Mouse (Mus musculus) NIH3T3 (cell line): ENCODE results near the gene Xcr1.
A peak's percentile ranks its signal among the peaks of the same experiment; 100 is the strongest.

ENCODE experiments used
- DNase-seq: peaks from one replicate; pipeline ENCODE4 v3.0.0-alpha.2; 2012; ENCODE audit warnings: low read depth

The Xcr1 gene

DNA sequence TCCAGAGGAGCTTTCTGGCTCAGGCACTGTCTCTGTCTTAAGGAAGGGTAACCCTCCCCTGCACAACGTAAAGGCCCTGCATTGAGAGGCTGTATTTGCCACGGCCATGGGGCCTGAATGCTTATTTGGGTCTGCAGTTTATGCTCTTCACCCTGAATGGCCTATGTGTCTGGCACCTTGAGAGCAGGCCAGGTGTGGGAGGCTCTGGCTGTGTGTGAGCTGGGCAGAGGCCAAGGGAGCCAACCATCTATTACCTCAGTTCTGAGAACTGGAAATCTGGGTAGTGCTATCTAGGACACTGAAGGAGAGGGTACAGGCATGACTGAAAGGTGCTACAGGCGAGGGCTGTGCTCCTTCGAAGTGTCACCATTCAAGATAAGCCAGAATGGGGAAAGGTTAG, 47.0 kb downstream of the Xcr1 start:
- no peak for DNase-seq

- DNase-seq, result no peak
These were observed 47.5 kb downstream of the Xcr1 start for GRCm38 (mm10) chr9:123814326-123814725.

DNA sequence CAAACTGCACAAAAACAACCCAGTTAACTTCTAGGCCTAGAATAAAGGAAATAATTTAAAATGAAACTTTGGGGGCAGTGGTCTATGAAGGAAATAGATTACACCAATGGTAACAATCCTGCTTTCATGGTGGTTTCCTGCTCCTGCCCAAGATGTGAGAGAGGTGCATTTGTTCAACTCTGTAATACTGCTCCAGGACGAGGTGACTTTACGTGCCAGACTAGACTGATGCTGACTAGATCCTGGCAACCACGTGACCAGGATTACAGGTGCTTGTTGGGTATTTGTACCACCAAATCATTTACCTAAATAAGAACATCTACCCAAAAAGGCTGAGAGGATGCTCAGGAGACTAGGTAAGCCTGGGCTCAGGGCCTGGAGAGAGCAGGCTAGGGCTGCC, 50.0 kb downstream of the Xcr1 start:
- no peak for DNase-seq

DNA sequence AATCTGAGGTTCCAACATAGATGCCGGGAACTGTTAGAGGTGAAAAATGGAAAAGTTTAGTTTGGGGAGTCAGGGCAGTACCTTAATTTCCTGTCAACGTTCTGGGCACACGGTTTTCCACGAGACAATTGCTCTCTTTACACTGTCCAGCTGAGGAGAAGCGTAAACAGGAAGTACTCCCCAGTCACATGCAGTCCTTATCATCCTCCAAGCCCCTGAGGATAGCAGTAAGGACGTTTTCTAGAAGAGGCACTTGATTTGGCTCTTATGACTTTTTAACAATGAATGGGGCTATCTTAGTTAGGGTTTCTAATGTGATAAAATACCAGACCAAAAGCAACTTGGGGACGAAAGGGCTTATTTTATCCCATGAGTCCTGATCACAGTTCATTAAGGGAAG, 53.2 kb downstream of the Xcr1 start:
- no peak for DNase-seq

- no peak for DNase-seq
These were observed 55.6 kb downstream of the Xcr1 start, which contains the start of gene Cxcr6 for GRCm38 (mm10) chr9:123806267-123806666. Cxcr6 (plus strand) TSS chr9:123806475.

GRCm38 (mm10) chr9:123805241-123805640, 56.6 kb downstream of the Xcr1 start:
- no peak for DNase-seq

- peak; percentile 43 for DNase-seq
These were observed 58.9 kb downstream of the Xcr1 start for GRCm38 (mm10) chr9:123802896-123803295.

GRCm38 (mm10) chr9:123802421-123802820, 59.4 kb downstream of the Xcr1 start:
- DNase-seq, result no peak
